Mouse (Mus musculus) forebrain, embryonic 13.5 days (tissue): Measurements from ENCODE around the gene Slco1a6. TPM values are rescaled to one million over a fixed set of nuclear protein-coding genes. Genes with fewer than 3 reads are reported as not detected.

Experiments used
- polyA plus RNA-seq: library from polyadenylated mRNA; unstranded; fragments of >200 nt; fragmentation: Nextera tagmentation; extraction: Ambion mirVana; gene quantifications from 2 replicates; pipeline ENCODE4 v1.2.1, GENCODE M21; 2015

Gene Slco1a6
- polyA plus RNA-seq, 1 experiment from 2014 or later: not detected

Other genes with a start within 250 kb of the Slco1a6 start
- not detected in 2 replicates for gene Gm6614, start 197.1 kb downstream of the Slco1a6 start, polyA plus RNA-seq
- 0.26 and 0.37 TPM in 2 replicates for gene Iapp, start 89.9 kb upstream of the Slco1a6 start, polyA plus RNA-seq
- gene Slco1a5, start 114.5 kb upstream of the Slco1a6 start, polyA plus RNA-seq: 0.15 and 0.31 TPM in 2 replicates
- gene Pyroxd1, start 137.1 kb upstream of the Slco1a6 start, polyA plus RNA-seq: 22.0 and 24.9 TPM in 2 replicates
- gene Recql, start 178.6 kb upstream of the Slco1a6 start, polyA plus RNA-seq: 35.4 and 36.2 TPM in 2 replicates
- 83.8 and 90.1 TPM in 2 replicates for gene Golt1b, start 178.7 kb upstream of the Slco1a6 start, polyA plus RNA-seq
- 1.3 and 1.9 TPM in 2 replicates for gene Spx, start 204.9 kb upstream of the Slco1a6 start, polyA plus RNA-seq